Mouse (Mus musculus) lung, postnatal 0 days (tissue): ENCODE results near the gene Phyh. TPM values are rescaled to one million over a fixed set of nuclear protein-coding genes. Genes with fewer than 3 reads are reported as not detected.

Experiments used
- ATAC-seq: fragments of 200-750 bp; cut with Nextera tagmentation; 2 replicates; pipeline ENCODE4 v1.8.0; 2017; ENCODE audit warnings: moderate library complexity
- DNase-seq: peaks from one replicate; pipeline ENCODE4 v3.0.0-alpha.2; 2016; ENCODE audit warnings: low spot score
- H3K27ac ChIP-seq: fragments of 300-500 bp; sonication (generic); 2 replicates; pipeline ENCODE4 v1.5.1; 2014; ENCODE audit warnings: antibody characterized with exemption, mild to moderate bottlenecking, low read length, mixed read lengths
- H3K27me3 ChIP-seq: fragments of 300-500 bp; sonication (generic); replicated peaks from 2 replicates; pipeline ENCODE4 v1.6.1; 2014; ENCODE audit warnings: low read length, mixed read lengths; ENCODE audit not compliant: insufficient read depth
- H3K36me3 ChIP-seq: fragments of 300-500 bp; sonication (generic); 2 replicates; pipeline ENCODE4 v1.6.1; 2014; ENCODE audit warnings: low read length, mixed read lengths; ENCODE audit not compliant: insufficient read depth
- H3K4me1 ChIP-seq: fragments of 300-500 bp; sonication (generic); 2 replicates; pipeline ENCODE4 v1.6.1; 2014; ENCODE audit warnings: antibody characterized with exemption, low read depth, low read length, mixed read lengths; ENCODE audit not compliant: insufficient read depth
- H3K4me2 ChIP-seq: fragments of 300-500 bp; sonication (generic); replicated peaks from 2 replicates; pipeline ENCODE4 v1.6.1; 2014; ENCODE audit warnings: low read depth, mild to moderate bottlenecking, low read length, moderate library complexity, mixed read lengths
- H3K4me3 ChIP-seq: fragments of 300-500 bp; sonication (generic); 2 replicates; pipeline ENCODE4 v1.5.1; 2014; ENCODE audit warnings: low read depth, low read length
- H3K9ac ChIP-seq: fragments of 300-500 bp; sonication (generic); replicated peaks from 2 replicates; pipeline ENCODE4 v1.6.1; 2014; ENCODE audit warnings: low read depth, mild to moderate bottlenecking
- H3K9me3 ChIP-seq: fragments of 300-500 bp; sonication (generic); 2 replicates; pipeline ENCODE4 v1.6.1; 2016; ENCODE audit warnings: low read length, mixed read lengths
- CTCF ChIP-seq: IDR thresholded peaks from 2 replicates; pipeline ENCODE4 v1.5.1; 2016; ENCODE audit warnings: antibody characterized with exemption, mild to moderate bottlenecking
- EP300 ChIP-seq: IDR thresholded peaks from 2 replicates; pipeline ENCODE4 v1.6.1; 2016; ENCODE audit warnings: antibody characterized with exemption, mild to moderate bottlenecking, control low read depth
- WGBS: fragments of 180-500 bp; shearing (Covaris S2); extraction: QIAGEN DNeasy Blood & Tissue Kit; methylation state at CpG from one replicate; pipeline ENCODE4 v1.1.7; 2014; 5-methylcytosine and 5-hydroxymethylcytosine counted together
- polyA plus RNA-seq: library from polyadenylated mRNA; unstranded; fragments of >200 nt; fragmentation: Nextera tagmentation; extraction: Ambion mirVana; gene quantifications from 2 replicates; pipeline ENCODE4 v1.2.1, GENCODE M21; 2015

The Phyh gene
- polyA plus RNA-seq, 1 experiment from 2014 or later, result 76.5 TPM

GRCm38 (mm10) chr2:4954216-4954760, 35.5 kb downstream of the Phyh start:
- H3K4me3 ChIP-seq, result no peak overlapping the region
- H3K4me1 ChIP-seq, result no peaks in the 10 kb centered on the region
- H3K4me2 ChIP-seq, result no peak overlapping the region
- WGBS, result 82% methylated on average over 6 of the region's 6 CpGs
- DNase-seq (no peak), ATAC-seq (no peak)
- TF ChIP-seq CTCF (no peak), EP300 (no peak)
- H3K27ac ChIP-seq, result no peak overlapping the region
- no peak overlapping the region for H3K9ac ChIP-seq
- H3K27me3 ChIP-seq, result no peaks in the 10 kb centered on the region
- no peaks in the 10 kb centered on the region for H3K36me3 ChIP-seq
- no peaks in the 10 kb centered on the region for H3K9me3 ChIP-seq

- H3K9me3 ChIP-seq, result no peaks in the 10 kb centered on the region
- TF ChIP-seq EP300, result no peak
- TF ChIP-seq CTCF, result no peak
- ATAC-seq, result peak; percentile 14; the same call in 1 of the 2 replicates
- H3K36me3 ChIP-seq, result no peaks in the 10 kb centered on the region
- 58% methylated on average over 12 of the region's 12 CpGs for WGBS
- H3K9ac ChIP-seq, result no peak overlapping the region
- H3K4me2 ChIP-seq, result no peak overlapping the region
- H3K4me1 ChIP-seq, result no peaks in the 10 kb centered on the region
- H3K27me3 ChIP-seq, result no peaks in the 10 kb centered on the region
- H3K4me3 ChIP-seq, result no peak overlapping the region
- peak; percentile 4 for DNase-seq
- H3K27ac ChIP-seq, result no peak overlapping the region
These were observed 39.2 kb downstream of the Phyh start for GRCm38 (mm10) chr2:4958039-4958438.

- Histone ChIP-seq H3K36me3 (no peaks in the 10 kb centered on the region), H3K4me1 (no peaks in the 10 kb centered on the region), H3K9ac (no peak overlapping the region), H3K4me2 (no peak overlapping the region), H3K4me3 (no peak overlapping the region), H3K27ac (no peak overlapping the region), H3K27me3 (no peaks in the 10 kb centered on the region), H3K9me3 (no peaks in the 10 kb centered on the region)
- 88% methylated on average over 2 of the region's 2 CpGs for WGBS
- no peak for TF ChIP-seq CTCF
- TF ChIP-seq EP300, result no peak
- DNase-seq (no peak), ATAC-seq (no peak)
These were observed 49.0 kb downstream of the Phyh start for GRCm38 (mm10) chr2:4967806-4968205.

DNA sequence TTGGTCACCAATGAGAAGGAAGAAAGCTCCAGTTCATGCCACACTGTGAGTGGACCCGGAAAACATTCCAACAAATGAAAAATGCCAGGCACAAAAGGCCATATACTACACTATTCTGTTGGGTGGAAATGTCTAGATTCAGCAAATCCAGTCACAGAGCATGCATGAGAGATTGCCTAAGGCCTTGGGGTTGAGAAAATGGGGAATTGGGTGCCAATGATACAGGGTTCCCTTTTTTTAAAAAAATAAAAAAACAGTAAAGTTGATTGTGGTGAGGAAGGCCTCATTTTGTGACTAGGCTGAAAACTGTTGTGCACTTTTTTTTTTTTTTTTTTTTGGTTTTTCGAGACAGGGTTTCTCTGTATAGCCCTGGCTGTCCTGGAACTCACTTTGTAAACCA, 50.3 kb downstream of the Phyh start:
- DNase-seq, result no peak
- Histone ChIP-seq H3K4me1 (no peaks in the 10 kb centered on the region), H3K27ac (no peak overlapping the region), H3K36me3 (no peaks in the 10 kb centered on the region), H3K9me3 (no peaks in the 10 kb centered on the region), H3K9ac (no peak overlapping the region), H3K4me3 (no peak overlapping the region), H3K27me3 (no peaks in the 10 kb centered on the region), H3K4me2 (no peak overlapping the region)
- TF ChIP-seq EP300 (no peak), CTCF (no peak)
- 95% methylated on average over 1 of the region's 2 CpGs for WGBS
- no peak for ATAC-seq

DNA sequence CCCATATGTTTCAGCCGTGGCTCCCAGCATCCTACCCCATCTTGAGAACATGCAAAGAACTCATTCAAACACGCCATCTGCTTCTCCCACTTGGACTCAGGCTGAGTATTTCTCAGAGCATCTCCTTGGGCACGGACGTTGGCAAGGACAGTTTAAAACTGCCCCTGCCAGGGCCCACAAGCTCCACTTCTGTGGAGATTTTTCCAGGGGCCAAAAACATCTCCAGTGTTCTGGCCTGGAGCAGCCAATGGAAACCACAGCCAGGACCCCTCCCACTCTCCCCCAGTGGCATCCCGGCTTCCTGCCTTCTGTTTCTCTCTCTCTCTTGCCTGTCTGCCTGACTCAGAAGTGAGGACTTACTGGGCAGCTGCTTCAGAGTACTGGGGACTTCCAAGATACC, 57.0 kb downstream of the Phyh start, which contains the start of gene Ucma:
Ucma (plus strand) TSS at position 316 of the 400 bp plus-strand sequence.
- Histone ChIP-seq H3K27ac (no peak within 1 kb of the TSS), H3K4me3 (no peak within 1 kb of the TSS), H3K9me3 (no peaks in the 10 kb centered on the region), H3K4me1 (no peaks in the 10 kb centered on the region), H3K9ac (no peak within 1 kb of the TSS), H3K36me3 (no peaks in the 10 kb centered on the region), H3K4me2 (no peak within 1 kb of the TSS), H3K27me3 (no peaks in the 10 kb centered on the region)
- DNase-seq (no peak), ATAC-seq (no peak)
- TF ChIP-seq EP300, result no peak
- TF ChIP-seq CTCF, result no peak
- 68% methylated on average over 5 of the region's 5 CpGs for WGBS

- H3K9me3 ChIP-seq, result no peaks in the 10 kb centered on the region
- no peak for TF ChIP-seq EP300
- TF ChIP-seq CTCF, result no peak
- no peaks in the 10 kb centered on the region for H3K36me3 ChIP-seq
- H3K4me3 ChIP-seq, result no peak overlapping the region
- no peak overlapping the region for H3K27ac ChIP-seq
- 37% methylated on average over 8 of the region's 8 CpGs for WGBS
- no peak overlapping the region for H3K4me2 ChIP-seq
- H3K4me1 ChIP-seq, result no peaks in the 10 kb centered on the region
- DNase-seq, result no peak
- no peaks in the 10 kb centered on the region for H3K27me3 ChIP-seq
- H3K9ac ChIP-seq, result no peak overlapping the region
- no peak for ATAC-seq
These were observed 59.3 kb downstream of the Phyh start for GRCm38 (mm10) chr2:4978091-4978490.

- Histone ChIP-seq H3K4me1 (no peaks in the 10 kb centered on the region), H3K9me3 (no peaks in the 10 kb centered on the region), H3K27me3 (no peaks in the 10 kb centered on the region), H3K4me2 (no peak overlapping the region), H3K27ac (no peak overlapping the region), H3K9ac (no peak overlapping the region), H3K4me3 (no peak overlapping the region), H3K36me3 (no peaks in the 10 kb centered on the region)
- DNase-seq (no peak), ATAC-seq (no peak)
- 35% methylated on average over 5 of the region's 5 CpGs for WGBS
- TF ChIP-seq EP300 (no peak), CTCF (no peak)
These were observed 65.2 kb downstream of the Phyh start for GRCm38 (mm10) chr2:4983987-4984386.
